Mouse (Mus musculus) lung, adult 2 months (tissue): ENCODE measurements at regions not wholly inside any gene's neighbourhood (a gene's known extent, or its start where the extent isn't known, plus 50 kb on each side); places are given as distances from the start of the nearest gene placed in this dataset.

Experiments
- CTCF ChIP-seq: fragments of 200-500 bp; IDR thresholded peaks from 2 replicates; pipeline ENCODE4 v1.5.1; 2011; ENCODE audit warnings: mild to moderate bottlenecking, low read length, control low read depth; ENCODE audit not compliant: insufficient read depth
- POLR2A ChIP-seq: fragments of 200-500 bp; IDR thresholded peaks from 2 replicates; pipeline ENCODE4 v1.6.1; 2011; ENCODE audit warnings: low read depth, mild to moderate bottlenecking, control low read depth, low read length, borderline replicate concordance; ENCODE audit errors: extremely low read depth

GRCm38 (mm10) chr10:14211481-14211880 is 245.6 kb downstream of the Hivep2 start:
- TF ChIP-seq CTCF (no peak), POLR2A (no peak)
